Mouse (Mus musculus) lung, postnatal 0 days (tissue): ENCODE data around the gene Parp16. TPM values are rescaled to one million over a fixed set of nuclear protein-coding genes. Genes with fewer than 3 reads are reported as not detected.
"Not testable (repeated sequence)": the region's sequence is repeated elsewhere in the genome, so short reads cannot be mapped to it uniquely, and the experiment has no call there.

Source experiments
- ATAC-seq: fragments of 200-750 bp; cut with Nextera tagmentation; 2 replicates; pipeline ENCODE4 v1.8.0; 2017; ENCODE audit warnings: moderate library complexity
- DNase-seq: peaks from one replicate; pipeline ENCODE4 v3.0.0-alpha.2; 2016; ENCODE audit warnings: low spot score
- H3K27ac ChIP-seq: fragments of 300-500 bp; sonication (generic); 2 replicates; pipeline ENCODE4 v1.5.1; 2014; ENCODE audit warnings: antibody characterized with exemption, mild to moderate bottlenecking, low read length, mixed read lengths
- H3K27me3 ChIP-seq: fragments of 300-500 bp; sonication (generic); replicated peaks from 2 replicates; pipeline ENCODE4 v1.6.1; 2014; ENCODE audit warnings: low read length, mixed read lengths; ENCODE audit not compliant: insufficient read depth
- H3K36me3 ChIP-seq: fragments of 300-500 bp; sonication (generic); 2 replicates; pipeline ENCODE4 v1.6.1; 2014; ENCODE audit warnings: low read length, mixed read lengths; ENCODE audit not compliant: insufficient read depth
- H3K4me1 ChIP-seq: fragments of 300-500 bp; sonication (generic); 2 replicates; pipeline ENCODE4 v1.6.1; 2014; ENCODE audit warnings: antibody characterized with exemption, low read depth, low read length, mixed read lengths; ENCODE audit not compliant: insufficient read depth
- H3K4me2 ChIP-seq: fragments of 300-500 bp; sonication (generic); replicated peaks from 2 replicates; pipeline ENCODE4 v1.6.1; 2014; ENCODE audit warnings: low read depth, mild to moderate bottlenecking, low read length, moderate library complexity, mixed read lengths
- H3K4me3 ChIP-seq: fragments of 300-500 bp; sonication (generic); 2 replicates; pipeline ENCODE4 v1.5.1; 2014; ENCODE audit warnings: low read depth, low read length
- H3K9ac ChIP-seq: fragments of 300-500 bp; sonication (generic); replicated peaks from 2 replicates; pipeline ENCODE4 v1.6.1; 2014; ENCODE audit warnings: low read depth, mild to moderate bottlenecking
- H3K9me3 ChIP-seq: fragments of 300-500 bp; sonication (generic); 2 replicates; pipeline ENCODE4 v1.6.1; 2016; ENCODE audit warnings: low read length, mixed read lengths
- CTCF ChIP-seq: IDR thresholded peaks from 2 replicates; pipeline ENCODE4 v1.5.1; 2016; ENCODE audit warnings: antibody characterized with exemption, mild to moderate bottlenecking
- EP300 ChIP-seq: IDR thresholded peaks from 2 replicates; pipeline ENCODE4 v1.6.1; 2016; ENCODE audit warnings: antibody characterized with exemption, mild to moderate bottlenecking, control low read depth
- WGBS: fragments of 180-500 bp; shearing (Covaris S2); extraction: QIAGEN DNeasy Blood & Tissue Kit; methylation state at CpG from one replicate; pipeline ENCODE4 v1.1.7; 2014; 5-methylcytosine and 5-hydroxymethylcytosine counted together
- polyA plus RNA-seq: library from polyadenylated mRNA; unstranded; fragments of >200 nt; fragmentation: Nextera tagmentation; extraction: Ambion mirVana; gene quantifications from 2 replicates; pipeline ENCODE4 v1.2.1, GENCODE M21; 2015

Parp16 gene
- polyA plus RNA-seq, 1 experiment from 2014 or later = 5.3 TPM

DNA sequence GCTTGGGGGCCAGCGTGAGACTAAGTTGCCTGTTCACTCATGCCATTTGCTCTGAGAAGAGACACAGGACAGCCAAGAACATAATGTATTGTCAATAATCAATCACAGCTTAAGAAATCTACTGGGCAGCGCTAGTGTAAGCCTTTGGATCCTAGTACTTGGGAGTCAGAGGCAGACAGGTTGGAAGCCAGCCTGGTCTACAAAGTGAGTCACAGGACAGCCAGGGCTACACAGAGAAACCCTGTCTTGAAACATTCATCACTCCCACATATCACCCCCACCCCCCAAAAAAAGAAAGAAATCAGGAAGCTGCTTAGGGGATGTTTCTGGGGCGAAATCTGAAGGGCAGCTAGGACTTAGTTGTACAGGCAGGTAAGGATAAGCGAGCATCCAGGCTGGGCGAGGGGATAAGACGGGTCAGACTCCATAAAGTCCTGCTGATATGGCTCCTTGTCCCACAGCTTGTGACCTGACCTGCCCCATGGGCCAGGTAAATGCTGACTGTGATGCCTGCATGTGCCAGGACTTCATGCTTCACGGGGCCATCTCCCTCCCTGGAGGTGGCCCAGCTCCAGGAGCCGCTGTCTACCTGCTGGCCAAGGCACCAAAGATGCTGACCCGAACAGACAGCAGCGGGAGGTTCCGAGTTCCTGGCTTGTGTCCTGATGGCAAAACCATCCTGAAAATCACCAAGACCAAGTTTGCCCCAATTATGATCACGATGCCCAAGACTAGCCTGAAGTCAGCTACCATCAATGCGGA lies 78.1 kb downstream of the Parp16 start:
- Histone ChIP-seq H3K4me1 (no peaks in the 10 kb centered on the region), H3K9ac (no peak overlapping the region), H3K27ac (no peak overlapping the region), H3K4me2 (no peak overlapping the region), H3K27me3 (no peaks in the 10 kb centered on the region), H3K9me3 (no peaks in the 10 kb centered on the region), H3K36me3 (no peaks in the 10 kb centered on the region), H3K4me3 (no peak overlapping the region)
- TF ChIP-seq EP300 (no peak), CTCF (no peak)
- DNase-seq (no peak), ATAC-seq (no peak)
- WGBS = 87% methylated on average over 13 of the region's 13 CpGs

DNA sequence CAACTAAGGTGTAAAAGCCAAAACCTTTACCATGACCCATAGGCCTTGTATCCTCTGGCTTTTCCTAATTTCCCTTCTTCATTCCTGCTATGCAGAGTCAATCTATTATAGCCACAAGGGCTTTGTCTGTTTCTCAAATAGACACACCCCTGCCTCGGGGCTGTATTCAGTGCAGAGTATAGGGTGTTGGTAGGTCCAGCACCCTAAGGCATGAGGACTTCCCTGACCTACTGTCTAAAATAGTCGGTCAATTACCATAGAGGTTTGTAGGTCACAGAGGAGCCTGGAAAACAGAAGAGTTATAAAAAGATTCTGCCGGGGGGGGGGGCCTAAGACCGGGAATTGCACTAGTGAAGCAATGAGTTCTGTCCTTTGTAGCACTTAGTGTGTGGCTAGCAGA lies 78.7 kb downstream of the Parp16 start:
- H3K4me3 ChIP-seq = no peak overlapping the region
- no peak overlapping the region for H3K4me2 ChIP-seq
- no peak for ATAC-seq
- no peaks in the 10 kb centered on the region for H3K9me3 ChIP-seq
- H3K9ac ChIP-seq = no peak overlapping the region
- no peaks in the 10 kb centered on the region for H3K36me3 ChIP-seq
- no peaks in the 10 kb centered on the region for H3K4me1 ChIP-seq
- no peaks in the 10 kb centered on the region for H3K27me3 ChIP-seq
- 70% methylated on average over 4 of the region's 4 CpGs for WGBS
- TF ChIP-seq EP300 (no peak), CTCF (no peak)
- DNase-seq = no peak
- H3K27ac ChIP-seq = no peak overlapping the region

DNA sequence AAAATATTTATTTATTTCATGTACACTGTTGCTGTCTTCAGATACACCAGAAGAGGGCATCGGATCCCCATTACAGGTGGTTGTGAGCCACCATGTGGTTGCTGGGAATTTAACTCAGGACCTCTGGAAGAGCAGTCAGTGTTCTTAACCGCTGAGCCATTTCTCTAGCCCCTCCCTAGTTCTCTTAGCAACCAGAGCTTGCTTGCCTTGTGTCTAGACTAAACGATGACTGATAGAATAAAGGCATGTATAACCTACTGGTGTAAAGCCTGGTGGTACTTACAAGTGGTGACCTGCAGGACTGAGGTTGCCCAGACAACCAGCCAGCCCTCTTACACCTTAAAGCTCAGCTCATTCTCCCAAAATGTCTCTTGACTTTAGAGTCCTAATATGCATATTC lies 79.7 kb downstream of the Parp16 start:
- DNase-seq, H3K4me2 ChIP-seq, H3K27me3 ChIP-seq, ATAC-seq, H3K4me3 ChIP-seq, H3K9me3 ChIP-seq, H3K9ac ChIP-seq, H3K4me1 ChIP-seq, H3K27ac ChIP-seq, H3K36me3 ChIP-seq: not testable (repeated sequence)
- WGBS = 71% methylated on average over 3 of the region's 3 CpGs

DNA sequence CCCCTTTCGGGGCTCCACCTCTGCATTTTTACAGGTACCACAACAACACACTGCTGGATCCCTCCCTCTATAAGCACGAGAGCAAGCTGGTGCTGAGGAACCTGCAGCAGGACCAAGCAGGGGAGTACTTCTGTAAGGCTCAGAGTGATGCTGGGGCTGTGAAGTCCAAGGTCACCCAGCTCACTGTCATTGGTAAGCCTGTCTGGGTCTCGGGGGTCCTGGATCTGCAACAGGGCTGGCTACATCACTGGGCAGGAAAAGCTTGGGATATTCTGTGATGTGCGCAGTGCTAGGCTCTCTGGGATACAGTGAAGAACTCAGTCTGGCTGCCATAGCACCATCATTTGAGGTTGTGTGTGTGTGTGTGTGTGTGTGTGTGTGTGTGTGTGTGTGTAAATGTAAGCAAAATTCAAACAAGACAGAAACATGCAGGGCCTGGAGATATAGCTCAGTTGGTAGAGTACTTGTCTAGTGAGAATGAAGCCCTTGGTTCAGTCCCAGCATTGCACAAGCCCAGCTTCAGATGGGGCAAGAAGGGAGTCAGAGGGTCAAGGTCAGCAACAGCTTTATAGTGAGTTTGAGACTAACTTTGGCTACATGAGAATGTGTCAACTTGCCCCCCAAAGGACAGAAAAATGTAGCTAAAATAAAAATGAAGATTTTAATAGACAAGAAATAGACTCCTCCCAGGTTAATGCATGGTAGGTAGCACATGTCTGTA lies 80.8 kb downstream of the Parp16 start:
- H3K4me3 ChIP-seq = no peak overlapping the region
- DNase-seq = no peak
- no peak for TF ChIP-seq EP300
- TF ChIP-seq CTCF = no peak
- ATAC-seq = no peak
- H3K9ac ChIP-seq = no peak overlapping the region
- H3K27me3 ChIP-seq = no peaks in the 10 kb centered on the region
- WGBS = 81% methylated on average over 4 of the region's 4 CpGs
- no peak overlapping the region for H3K4me2 ChIP-seq
- no peaks in the 10 kb centered on the region for H3K9me3 ChIP-seq
- H3K4me1 ChIP-seq = no peaks in the 10 kb centered on the region
- H3K27ac ChIP-seq = no peak overlapping the region
- no peaks in the 10 kb centered on the region for H3K36me3 ChIP-seq

DNA sequence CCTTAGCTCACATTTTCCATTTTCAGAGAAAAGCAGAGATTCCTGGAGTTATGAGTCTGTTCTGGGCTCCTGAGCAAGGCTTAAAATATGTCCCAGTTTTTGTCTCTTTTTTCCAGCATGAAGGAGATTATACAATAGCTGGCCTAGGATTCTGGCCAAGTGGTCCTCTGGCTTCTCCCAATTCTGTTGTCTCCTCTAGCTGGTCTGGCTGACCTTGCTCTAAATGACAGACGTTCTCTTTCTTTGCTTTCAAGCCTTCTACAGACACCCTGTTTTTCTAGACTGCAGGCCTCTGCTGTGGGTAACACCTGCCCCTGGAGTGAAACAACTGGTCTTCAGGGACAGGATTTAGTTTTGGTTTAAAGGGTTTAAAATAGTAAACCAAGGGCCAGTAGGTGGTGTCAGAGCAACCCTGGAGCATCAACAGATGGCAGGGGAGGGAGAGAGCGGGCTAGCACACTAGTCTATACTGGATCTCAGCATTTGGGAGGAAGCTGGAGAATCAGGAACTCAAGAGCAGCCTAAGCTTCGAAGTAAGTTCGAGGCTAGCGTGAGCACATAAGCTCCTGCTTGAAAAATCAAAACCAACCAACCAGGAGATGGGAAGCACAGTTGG lies 86.5 kb downstream of the Parp16 start:
- no peak for DNase-seq
- TF ChIP-seq EP300 = no peak
- TF ChIP-seq CTCF = peak; percentile 14
- Histone ChIP-seq H3K36me3 (no peaks in the 10 kb centered on the region), H3K9me3 (no peaks in the 10 kb centered on the region), H3K4me2 (no peak overlapping the region), H3K4me3 (no peak overlapping the region), H3K9ac (no peak overlapping the region), H3K27me3 (no peaks in the 10 kb centered on the region), H3K27ac (no peak overlapping the region), H3K4me1 (no peaks in the 10 kb centered on the region)
- ATAC-seq = no peak
- WGBS = 77% methylated on average over 5 of the region's 5 CpGs

DNA sequence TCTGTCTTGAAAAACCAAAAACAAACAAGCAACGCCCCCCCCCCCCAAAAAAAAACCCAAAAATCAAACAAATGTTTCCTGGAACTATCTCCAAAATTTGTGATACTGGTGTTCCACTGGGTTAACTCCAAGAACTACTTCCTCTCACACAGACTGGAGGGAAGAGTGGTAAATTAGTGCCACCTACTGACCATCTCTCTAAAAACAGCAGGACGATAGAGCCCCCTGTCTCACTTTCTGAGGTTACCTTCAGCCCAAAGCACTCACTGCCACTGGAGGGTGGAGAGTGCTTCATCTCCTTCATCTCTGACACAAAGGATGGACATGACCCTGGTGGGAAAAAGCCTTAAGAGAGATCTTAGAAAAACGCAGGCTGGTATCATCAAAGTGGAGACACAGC lies 88.1 kb downstream of the Parp16 start:
- Histone ChIP-seq H3K36me3 (no peaks in the 10 kb centered on the region), H3K27ac (no peak overlapping the region), H3K9me3 (no peaks in the 10 kb centered on the region), H3K4me1 (no peaks in the 10 kb centered on the region), H3K9ac (no peak overlapping the region), H3K27me3 (no peaks in the 10 kb centered on the region), H3K4me2 (no peak overlapping the region), H3K4me3 (no peak overlapping the region)
- WGBS = 1% methylated on average over 3 of the region's 3 CpGs
- TF ChIP-seq EP300 = no peak
- TF ChIP-seq CTCF = peak; percentile 80
- peak; percentile 62; the same call in 1 of the 2 replicates for ATAC-seq
- peak; percentile 83 for DNase-seq

DNA sequence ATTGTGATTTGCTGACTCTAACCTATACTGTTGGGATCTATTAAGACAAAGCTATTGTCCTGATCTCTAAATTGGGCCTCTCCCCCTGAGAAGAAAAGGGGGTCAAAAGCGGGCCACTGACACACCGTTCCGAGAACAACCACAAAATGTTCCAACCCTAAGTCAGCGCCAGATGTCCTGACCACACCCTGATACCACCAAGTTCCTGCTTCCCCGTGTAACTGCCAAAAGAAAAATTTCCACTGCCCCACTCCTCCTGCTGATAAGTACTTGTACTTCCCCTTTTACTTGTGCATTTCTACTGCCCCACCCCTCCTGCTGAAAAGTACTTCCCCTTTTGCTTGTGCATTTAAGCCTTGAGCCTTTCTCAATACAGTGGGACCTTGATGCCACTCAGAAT lies 93.1 kb downstream of the Parp16 start:
- not testable (repeated sequence) for H3K4me2 ChIP-seq, H3K9ac ChIP-seq, DNase-seq, H3K4me1 ChIP-seq, H3K9me3 ChIP-seq, H3K27ac ChIP-seq, ATAC-seq, H3K36me3 ChIP-seq, H3K27me3 ChIP-seq, H3K4me3 ChIP-seq
- WGBS = 57% methylated on average over 5 of the region's 5 CpGs
